Mouse (Mus musculus): Measurements from ENCODE around the gene Btf3l4. TPM values are rescaled to one million over a fixed set of nuclear protein-coding genes. Genes with fewer than 3 reads are reported as not detected.

Gene Btf3l4
- polyA plus RNA-seq, 1 experiment from 2014 or later, result 177 TPM

GRCm38 (mm10) chr4:108793941-108794340 is 39.5 kb downstream of the Btf3l4 start:
- Histone ChIP-seq H3K4me1 (ENCODE audit: control insufficient read depth, insufficient read depth, low read length) (no peaks in the 10 kb centered on the region), H3K9ac (ENCODE audit: low read depth, low read length) (no peak overlapping the region), H3K36me3 (ENCODE audit: control insufficient read depth, insufficient read depth, low read length) (no peaks in the 10 kb centered on the region), H3K4me3 (ENCODE audit: low read depth, low read length) (no peak overlapping the region), H3K4me2 (ENCODE audit: low read length) (no peak overlapping the region), H3K27ac (ENCODE audit: low read length) (no peak overlapping the region), H3K27me3 (ENCODE audit: control insufficient read depth, insufficient read depth, low read depth, low read length) (no peaks in the 10 kb centered on the region), H3K9me3 (replicated peaks; ENCODE audit: control insufficient read depth, low read length, poor library complexity, severe bottlenecking) (no peaks in the 10 kb centered on the region)
- no peak for ATAC-seq
- WGBS, result 50% methylated on average over 1 of the region's 1 CpGs

DNA sequence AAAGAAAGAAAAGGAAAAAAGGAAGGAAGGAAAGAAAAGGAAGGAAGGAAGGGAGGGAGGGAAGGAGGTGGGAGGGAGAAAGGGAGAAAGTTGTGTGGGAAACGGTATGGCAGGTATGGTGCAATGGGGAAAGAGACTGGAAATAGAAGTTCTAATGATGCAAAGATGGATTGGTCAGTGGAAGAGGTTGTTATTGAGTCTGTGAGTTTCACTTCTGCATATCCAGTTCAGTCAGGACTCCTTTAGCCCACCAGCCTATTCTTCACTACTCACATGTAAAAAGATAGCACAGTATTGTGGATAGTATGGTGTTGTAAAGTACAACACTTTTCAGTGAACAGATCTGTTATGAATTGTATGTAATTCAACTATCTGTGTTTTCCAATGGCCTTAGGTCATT is 42.9 kb downstream of the Btf3l4 start:
- Histone ChIP-seq H3K27me3 (ENCODE audit: control insufficient read depth, insufficient read depth, low read depth, low read length) (no peaks in the 10 kb centered on the region), H3K4me2 (ENCODE audit: low read length) (no peak overlapping the region), H3K9me3 (replicated peaks; ENCODE audit: control insufficient read depth, low read length, poor library complexity, severe bottlenecking) (no peaks in the 10 kb centered on the region), H3K4me1 (ENCODE audit: control insufficient read depth, insufficient read depth, low read length) (no peaks in the 10 kb centered on the region), H3K36me3 (ENCODE audit: control insufficient read depth, insufficient read depth, low read length) (no peaks in the 10 kb centered on the region), H3K9ac (ENCODE audit: low read depth, low read length) (no peak overlapping the region), H3K4me3 (ENCODE audit: low read depth, low read length) (no peak overlapping the region), H3K27ac (ENCODE audit: low read length) (no peak overlapping the region)
- 87% methylated on average over 1 of the region's 1 CpGs for WGBS
- no peak for ATAC-seq

DNA sequence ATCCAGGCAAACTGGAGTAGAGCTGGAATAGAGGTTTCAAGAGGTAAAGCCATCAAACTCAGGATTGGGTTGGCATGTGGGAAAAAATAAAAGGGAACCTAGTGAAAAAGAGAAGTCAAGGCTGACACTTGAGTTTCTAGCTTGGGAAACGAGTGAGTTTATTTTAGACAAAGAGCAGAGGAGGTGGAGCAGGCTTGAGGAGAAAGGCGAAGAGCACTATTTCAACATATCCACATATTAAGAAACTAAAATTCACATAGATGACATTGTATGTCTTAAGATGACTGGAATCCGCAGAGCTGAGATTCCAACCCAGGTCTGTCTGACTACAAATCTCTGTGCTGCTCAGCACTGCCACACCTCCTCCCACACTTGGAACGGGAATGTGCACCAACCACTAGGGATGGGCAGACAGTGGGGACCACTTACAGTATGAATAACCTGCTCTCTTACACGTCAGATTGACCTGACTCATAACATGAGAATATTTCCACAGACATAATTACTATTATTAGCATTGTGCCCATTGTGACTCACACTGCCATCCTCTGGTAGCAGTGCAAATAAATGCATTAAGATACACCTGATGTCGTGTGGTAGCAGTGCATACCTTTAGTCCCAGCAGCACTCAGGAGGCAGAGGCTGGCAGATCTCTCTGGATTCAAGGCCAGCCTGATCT is 44.0 kb downstream of the Btf3l4 start:
- WGBS, result 74% methylated on average over 6 of the region's 6 CpGs
- H3K4me2 ChIP-seq (ENCODE audit: low read length), result no peak overlapping the region

DNA sequence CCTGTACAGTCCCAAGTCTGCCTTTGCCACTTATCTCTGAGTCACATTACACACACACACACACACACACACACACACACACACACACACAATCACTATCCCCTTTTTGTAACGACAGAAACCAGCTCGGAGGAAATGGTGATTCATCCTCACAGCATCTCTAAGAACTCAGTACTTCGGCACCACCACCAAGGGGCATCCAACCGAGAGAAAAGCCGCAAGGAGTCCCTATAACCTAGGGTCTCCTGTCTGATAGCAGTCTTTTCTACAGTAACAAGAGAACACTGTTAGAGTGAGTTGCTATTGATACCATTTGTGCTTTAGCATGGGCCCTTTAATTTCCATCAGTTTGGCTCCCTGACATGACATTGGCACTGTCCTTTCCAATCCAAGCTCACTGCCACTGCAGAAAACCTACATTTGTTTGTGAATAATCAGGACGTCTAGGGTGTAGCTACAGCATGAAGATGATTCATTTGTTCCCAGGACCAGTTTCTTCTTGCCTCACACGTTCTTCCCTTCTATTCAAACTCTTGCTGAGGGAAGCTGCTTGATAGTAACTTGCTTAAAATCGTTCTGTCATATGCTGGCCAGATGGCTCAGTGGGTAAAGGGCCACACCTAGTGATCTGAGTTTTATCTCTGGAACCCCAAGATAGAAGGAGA is 50.9 kb downstream of the Btf3l4 start:
- no peak overlapping the region for H3K27ac ChIP-seq (ENCODE audit: low read length)
- H3K4me2 ChIP-seq (ENCODE audit: low read length), result no peak overlapping the region
- no peaks in the 10 kb centered on the region for H3K9me3 ChIP-seq (replicated peaks; ENCODE audit: control insufficient read depth, low read length, poor library complexity, severe bottlenecking)
- no peak overlapping the region for H3K9ac ChIP-seq (ENCODE audit: low read depth, low read length)
- 34% methylated on average over 8 of the region's 8 CpGs for WGBS
- H3K4me1 ChIP-seq (ENCODE audit: control insufficient read depth, insufficient read depth, low read length), result peaks cover 8% of the 10 kb centered on the region
- ATAC-seq, result no peak
- H3K36me3 ChIP-seq (ENCODE audit: control insufficient read depth, insufficient read depth, low read length), result no peaks in the 10 kb centered on the region
- H3K27me3 ChIP-seq (ENCODE audit: control insufficient read depth, insufficient read depth, low read depth, low read length), result no peaks in the 10 kb centered on the region
- no peak overlapping the region for H3K4me3 ChIP-seq (ENCODE audit: low read depth, low read length)

More for the DNA sequence above, 44.0 kb downstream of the Btf3l4 start:
- Histone ChIP-seq H3K9ac (ENCODE audit: low read depth, low read length) (no peak overlapping the region), H3K27ac (ENCODE audit: low read length) (no peak overlapping the region), H3K4me3 (ENCODE audit: low read depth, low read length) (no peak overlapping the region), H3K9me3 (replicated peaks; ENCODE audit: control insufficient read depth, low read length, poor library complexity, severe bottlenecking) (no peaks in the 10 kb centered on the region), H3K4me1 (ENCODE audit: control insufficient read depth, insufficient read depth, low read length) (no peaks in the 10 kb centered on the region), H3K36me3 (ENCODE audit: control insufficient read depth, insufficient read depth, low read length) (no peaks in the 10 kb centered on the region), H3K27me3 (ENCODE audit: control insufficient read depth, insufficient read depth, low read depth, low read length) (no peaks in the 10 kb centered on the region)
- no peak for ATAC-seq

DNA sequence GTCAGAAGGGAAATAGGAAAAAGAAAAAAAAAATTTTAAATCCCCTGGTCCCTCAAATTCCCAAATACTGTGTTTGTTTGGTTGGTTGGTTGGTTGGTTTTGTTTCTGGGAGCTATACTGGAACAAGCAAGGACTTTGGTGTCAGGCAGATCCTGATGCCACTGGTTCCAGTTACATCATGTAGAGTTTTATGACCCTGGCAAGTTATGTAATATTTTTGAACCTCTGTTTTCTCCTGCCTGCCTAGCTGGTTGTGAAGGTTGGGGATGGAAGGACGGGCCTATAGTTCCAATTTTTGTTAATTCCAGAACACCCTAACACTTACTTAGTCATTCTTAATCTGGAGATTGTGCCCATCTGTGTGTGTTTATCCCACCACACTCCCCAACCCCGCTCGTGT is 51.8 kb downstream of the Btf3l4 start:
- Histone ChIP-seq H3K36me3 (ENCODE audit: control insufficient read depth, insufficient read depth, low read length) (no peaks in the 10 kb centered on the region), H3K4me1 (ENCODE audit: control insufficient read depth, insufficient read depth, low read length) (peaks cover 8% of the 10 kb centered on the region), H3K9me3 (replicated peaks; ENCODE audit: control insufficient read depth, low read length, poor library complexity, severe bottlenecking) (no peaks in the 10 kb centered on the region), H3K9ac (ENCODE audit: low read depth, low read length) (no peak overlapping the region), H3K27ac (ENCODE audit: low read length) (no peak overlapping the region), H3K4me3 (ENCODE audit: low read depth, low read length) (no peak overlapping the region), H3K4me2 (ENCODE audit: low read length) (peak overlapping the region; percentile 50), H3K27me3 (ENCODE audit: control insufficient read depth, insufficient read depth, low read depth, low read length) (no peaks in the 10 kb centered on the region)
- WGBS, result 37% methylated on average over 3 of the region's 3 CpGs
- no peak for ATAC-seq

DNA sequence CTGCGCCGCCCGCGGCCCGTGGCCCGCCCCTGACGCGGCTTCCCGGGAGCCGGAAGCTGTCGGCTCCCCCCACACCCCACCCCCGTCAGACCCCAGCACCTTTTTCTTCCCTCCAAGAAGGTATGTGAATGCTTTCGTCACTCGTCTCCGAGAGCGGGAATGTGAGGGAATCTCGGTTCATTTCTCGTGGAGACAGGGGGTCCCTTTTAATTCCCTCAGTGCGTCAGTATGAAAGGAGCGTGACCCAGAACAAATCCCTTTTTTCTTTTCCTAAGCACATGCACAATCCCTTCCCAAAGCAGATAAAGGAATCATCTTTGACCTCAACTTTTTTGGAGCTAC is 52.6 kb downstream of the Btf3l4 start:
- Histone ChIP-seq H3K27ac (ENCODE audit: low read length) (peak overlapping the region; percentile 94), H3K4me1 (ENCODE audit: control insufficient read depth, insufficient read depth, low read length) (peaks cover 8% of the 10 kb centered on the region), H3K4me3 (ENCODE audit: low read depth, low read length) (peak overlapping the region; percentile 77), H3K27me3 (ENCODE audit: control insufficient read depth, insufficient read depth, low read depth, low read length) (no peaks in the 10 kb centered on the region), H3K4me2 (ENCODE audit: low read length) (peak overlapping the region; percentile 50), H3K36me3 (ENCODE audit: control insufficient read depth, insufficient read depth, low read length) (no peaks in the 10 kb centered on the region), H3K9me3 (replicated peaks; ENCODE audit: control insufficient read depth, low read length, poor library complexity, severe bottlenecking) (no peaks in the 10 kb centered on the region), H3K9ac (ENCODE audit: low read depth, low read length) (peak overlapping the region; percentile 94)
- no peak for ATAC-seq
- under 1% methylated on average over 12 of the region's 20 CpGs for WGBS

DNA sequence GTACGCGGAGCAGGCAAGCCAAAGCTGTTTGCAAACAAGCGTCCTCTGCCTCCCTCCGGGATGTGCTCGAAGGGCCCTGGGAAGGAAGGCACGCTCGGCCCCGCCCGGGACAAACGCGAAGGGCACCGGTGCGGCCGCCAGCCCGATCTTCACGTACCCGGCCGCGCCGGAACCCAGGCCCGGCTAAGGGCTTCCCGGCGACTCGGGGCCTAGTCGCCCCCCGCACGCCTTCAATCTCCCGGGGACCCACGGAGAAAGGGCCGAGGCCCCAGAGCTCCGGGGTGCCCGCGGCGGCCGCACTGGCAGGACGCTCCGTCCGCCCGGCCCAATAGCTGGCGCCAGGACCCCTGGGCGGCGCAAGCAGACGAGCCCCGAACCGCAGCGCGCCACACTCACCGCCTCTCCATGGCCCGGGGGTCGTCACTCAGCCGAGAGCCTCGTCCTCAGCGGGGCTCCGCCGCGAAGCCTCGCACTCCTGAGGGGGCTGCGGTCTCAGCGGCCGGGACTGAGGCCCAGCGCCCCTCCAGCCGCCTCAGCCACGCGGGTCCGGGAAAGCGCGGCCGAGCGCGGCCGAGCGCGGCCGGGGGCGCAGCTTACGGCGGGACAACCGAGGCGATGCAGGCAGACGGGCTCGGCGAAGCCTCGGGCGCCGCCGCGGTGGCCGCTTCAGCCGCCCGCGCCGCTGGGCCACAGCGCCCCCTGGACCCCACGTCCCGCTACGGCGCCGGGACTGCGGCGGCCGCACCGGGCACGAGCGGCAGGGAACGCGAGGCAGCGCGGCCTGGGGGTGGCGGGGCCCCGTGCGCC is 53.2 kb downstream of the Btf3l4 start, which contains the start of gene Zfyve9:
Gene Zfyve9, minus strand, starts transcription at position 742 of the 807 bp plus-strand sequence.
- no peaks in the 10 kb centered on the region for H3K36me3 ChIP-seq (ENCODE audit: control insufficient read depth, insufficient read depth, low read length)
- peak; percentile 90 for ATAC-seq
- peak within 1 kb of the TSS; percentile 77 for H3K4me3 ChIP-seq (ENCODE audit: low read depth, low read length)
- WGBS, result under 1% methylated on average over 80 of the region's 111 CpGs
- H3K4me2 ChIP-seq (ENCODE audit: low read length), result peak within 1 kb of the TSS; percentile 50
- peaks cover 8% of the 10 kb centered on the region for H3K4me1 ChIP-seq (ENCODE audit: control insufficient read depth, insufficient read depth, low read length)
- no peaks in the 10 kb centered on the region for H3K9me3 ChIP-seq (replicated peaks; ENCODE audit: control insufficient read depth, low read length, poor library complexity, severe bottlenecking)
- H3K27ac ChIP-seq (ENCODE audit: low read length), result peak within 1 kb of the TSS; percentile 94
- no peaks in the 10 kb centered on the region for H3K27me3 ChIP-seq (ENCODE audit: control insufficient read depth, insufficient read depth, low read depth, low read length)
- peak within 1 kb of the TSS; percentile 94 for H3K9ac ChIP-seq (ENCODE audit: low read depth, low read length)

GRCm38 (mm10) chr4:108779763-108780056 is 53.7 kb downstream of the Btf3l4 start:
- H3K27me3 ChIP-seq (ENCODE audit: control insufficient read depth, insufficient read depth, low read depth, low read length), result no peaks in the 10 kb centered on the region
- H3K36me3 ChIP-seq (ENCODE audit: control insufficient read depth, insufficient read depth, low read length), result no peaks in the 10 kb centered on the region
- H3K9me3 ChIP-seq (replicated peaks; ENCODE audit: control insufficient read depth, low read length, poor library complexity, severe bottlenecking), result no peaks in the 10 kb centered on the region
- peaks cover 8% of the 10 kb centered on the region for H3K4me1 ChIP-seq (ENCODE audit: control insufficient read depth, insufficient read depth, low read length)
- H3K9ac ChIP-seq (ENCODE audit: low read depth, low read length), result peak overlapping the region; percentile 94
- peak overlapping the region; percentile 50 for H3K4me2 ChIP-seq (ENCODE audit: low read length)
- peak overlapping the region; percentile 77 for H3K4me3 ChIP-seq (ENCODE audit: low read depth, low read length)
- no peak for ATAC-seq
- whole genome bisulfite sequencing, result under 1% methylated on average over 7 of the region's 7 CpGs
- H3K27ac ChIP-seq (ENCODE audit: low read length), result peak overlapping the region; percentile 94

DNA sequence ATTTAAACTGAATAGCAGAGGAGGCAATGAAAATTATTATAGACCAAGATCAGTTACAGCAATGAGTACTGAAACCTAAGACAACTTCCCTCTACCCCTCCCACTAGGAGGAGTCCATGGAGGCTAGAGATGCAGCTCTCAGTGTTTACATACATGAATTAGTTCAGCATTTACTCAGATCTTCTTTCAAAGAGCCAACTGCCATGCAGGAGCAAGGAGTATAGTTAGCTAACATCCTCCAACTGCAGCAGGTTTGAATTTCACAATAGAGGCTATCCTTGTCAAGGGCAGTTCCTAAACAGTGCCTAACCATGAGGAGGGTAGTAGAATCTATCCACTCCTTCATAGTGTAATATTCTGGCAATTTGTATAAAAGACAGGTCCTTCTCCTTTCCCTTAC is 64.9 kb downstream of the Btf3l4 start:
- H3K4me3 ChIP-seq (ENCODE audit: low read depth, low read length), result no peak overlapping the region
- no peaks in the 10 kb centered on the region for H3K36me3 ChIP-seq (ENCODE audit: control insufficient read depth, insufficient read depth, low read length)
- no peaks in the 10 kb centered on the region for H3K4me1 ChIP-seq (ENCODE audit: control insufficient read depth, insufficient read depth, low read length)
- no peak overlapping the region for H3K27ac ChIP-seq (ENCODE audit: low read length)
- H3K4me2 ChIP-seq (ENCODE audit: low read length), result no peak overlapping the region
- no peak overlapping the region for H3K9ac ChIP-seq (ENCODE audit: low read depth, low read length)
- no peak for ATAC-seq
- no peaks in the 10 kb centered on the region for H3K27me3 ChIP-seq (ENCODE audit: control insufficient read depth, insufficient read depth, low read depth, low read length)
- H3K9me3 ChIP-seq (replicated peaks; ENCODE audit: control insufficient read depth, low read length, poor library complexity, severe bottlenecking), result no peaks in the 10 kb centered on the region

All from midbrain, embryonic 16.5 days (tissue).